Mouse (Mus musculus) gonadal fat pad, adult 2 months (tissue): ENCODE results near the gene Xrcc6. TPM values are rescaled to one million over a fixed set of nuclear protein-coding genes. Genes with fewer than 3 reads are reported as not detected.

Experiments
- DNase-seq: peaks from one replicate; pipeline ENCODE4 v3.0.0-alpha.2; 2012; ENCODE audit warnings: low read depth
- polyA plus RNA-seq: library from polyadenylated mRNA; depleted of rRNA; stranded (reverse); fragments of >200 nt; gene quantifications from 2 replicates; pipeline ENCODE4 v1.2.3, GENCODE M21; 2012; rRNA removed

Xrcc6 gene
- polyA plus RNA-seq, 1 experiment, result 13.5 TPM

- no peak for DNase-seq
Observed at GRCm38 (mm10) chr15:82081161-82081560, 93.5 kb downstream of the Xrcc6 start.

GRCm38 (mm10) chr15:82085606-82086005 is 98.0 kb downstream of the Xrcc6 start:
- DNase-seq, result no peak

- DNase-seq, result no peak
Observed at GRCm38 (mm10) chr15:82086131-82086530, 98.5 kb downstream of the Xrcc6 start.

- no peak for DNase-seq
Observed at GRCm38 (mm10) chr15:82087266-82087665, 99.6 kb downstream of the Xrcc6 start.

Other genes with a start within 250 kb of the Xrcc6 start
- gene Zc3h7b, start 242.8 kb upstream of the Xrcc6 start, polyA plus RNA-seq, result 30.6 and 38.2 TPM in 2 replicates
- 30.1 and 30.4 TPM in 2 replicates for gene Rangap1, start 242.3 kb upstream of the Xrcc6 start, polyA plus RNA-seq
- gene Tef, start 185.4 kb upstream of the Xrcc6 start, polyA plus RNA-seq, result 60.0 and 63.8 TPM in 2 replicates
- 25.8 and 37.8 TPM in 2 replicates for gene Tob2, start 129.0 kb upstream of the Xrcc6 start, polyA plus RNA-seq
- gene Phf5a, start 115.9 kb upstream of the Xrcc6 start, polyA plus RNA-seq, result 31.5 and 41.4 TPM in 2 replicates
- 305 and 314 TPM in 2 replicates for gene Aco2, start 115.5 kb upstream of the Xrcc6 start, polyA plus RNA-seq
- 14.1 and 17.0 TPM in 2 replicates for gene Polr3h, start 61.6 kb upstream of the Xrcc6 start, polyA plus RNA-seq
- gene Csdc2, start 51.1 kb upstream of the Xrcc6 start, polyA plus RNA-seq, result 10.0 and 13.9 TPM in 2 replicates
- gene Pmm1, start 26.9 kb upstream of the Xrcc6 start, polyA plus RNA-seq, result 59.5 and 76.2 TPM in 2 replicates
- 0.35 and 0.52 TPM in 2 replicates for gene 1700029P11Rik, start 7.3 kb upstream of the Xrcc6 start, polyA plus RNA-seq
- 28.0 and 30.0 TPM in 2 replicates for gene Desi1, start 46.0 kb downstream of the Xrcc6 start, polyA plus RNA-seq
- 71.8 and 84.4 TPM in 2 replicates for gene Snu13, start 59.8 kb downstream of the Xrcc6 start, polyA plus RNA-seq
- gene 4930407I10Rik, start 71.3 kb downstream of the Xrcc6 start, polyA plus RNA-seq, result 0.09 and 0.15 TPM in 2 replicates
- 0.04 and 0.06 TPM in 2 replicates for gene Mei1, start 82.2 kb downstream of the Xrcc6 start, polyA plus RNA-seq
- 11.7 and 16.5 TPM in 2 replicates for gene Ccdc134, start 140.1 kb downstream of the Xrcc6 start, polyA plus RNA-seq
- 135 and 139 TPM in 2 replicates for gene Srebf2, start 159.3 kb downstream of the Xrcc6 start, polyA plus RNA-seq
- 0.22 and 0.27 TPM in 2 replicates for gene Shisa8, start 225.0 kb downstream of the Xrcc6 start, polyA plus RNA-seq
- gene Tnfrsf13c, start 236.5 kb downstream of the Xrcc6 start, polyA plus RNA-seq, result 0.19 and 0.61 TPM in 2 replicates